In the genomic region with DNA sequence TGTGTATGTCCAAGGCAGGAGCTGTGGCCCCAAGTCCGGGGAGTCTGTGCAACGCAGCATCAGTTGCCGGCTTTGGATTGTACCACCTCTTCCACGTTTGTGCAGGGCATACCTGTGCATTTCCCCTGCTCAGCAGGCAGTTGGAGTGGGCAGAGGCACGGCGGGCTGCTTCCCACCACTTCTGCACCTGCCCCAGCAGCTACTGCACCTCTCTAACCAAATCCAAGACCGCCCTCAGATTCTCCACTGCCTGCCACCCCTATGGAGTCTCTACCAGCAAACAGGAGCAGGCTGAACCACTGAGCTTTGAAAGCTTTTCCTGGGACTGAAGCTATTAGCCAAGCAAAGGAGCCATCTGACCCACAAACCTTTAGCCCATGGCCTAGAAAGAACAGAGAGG, we compare ENCODE assay signal across 11 mouse cellular contexts.
"Had no signal": no experiment of that assay in that cellular context is flagged by ENCODE, and none has a peak within 500 bp of the region (broad histone marks: within the 10 kb centered on the region; RNA-seq: fewer than 3 reads in every experiment).

No protein-coding gene starts in this region.

- DNase-seq: lung, adult 18-20 months; lung, embryonic 14.5 days; lung, postnatal 10 days; lung, postnatal 4 days; retina, postnatal 1 day; right cerebral cortex, postnatal 14 days; spleen, adult 18-20 months; thymus, adult 18-20 months; thymus, postnatal 14 days; thymus, postnatal 36 days had no signal

- ATAC-seq: midbrain, embryonic 16.5 days had no signal
